Mouse (Mus musculus) neural tube, embryonic 13.5 days (tissue): ENCODE data around the gene Grin2d. TPM values are rescaled to one million over a fixed set of nuclear protein-coding genes. Genes with fewer than 3 reads are reported as not detected.
A peak's percentile ranks its signal among the peaks of the same experiment; 100 is the strongest.

ENCODE experiments used
- ATAC-seq: fragments of 200-750 bp; cut with Nextera tagmentation; 2 replicates; pipeline ENCODE4 v1.8.0; 2017; ENCODE audit warnings: low read depth, mild to moderate bottlenecking, moderate TSS enrichment, moderate library complexity
- H3K27ac ChIP-seq: fragments of 300-500 bp; sonication (generic); replicated peaks from 2 replicates; pipeline ENCODE4 v1.5.1; 2015; ENCODE audit warnings: moderate library complexity, mild to moderate bottlenecking, inconsistent platforms
- H3K27me3 ChIP-seq: fragments of 300-500 bp; sonication (generic); 2 replicates; pipeline ENCODE4 v1.6.1; 2015; ENCODE audit warnings: mild to moderate bottlenecking, inconsistent platforms
- H3K36me3 ChIP-seq: fragments of 300-500 bp; sonication (generic); 2 replicates; pipeline ENCODE4 v1.6.1; 2015; ENCODE audit warnings: mild to moderate bottlenecking, inconsistent platforms
- H3K4me1 ChIP-seq: fragments of 300-500 bp; sonication (generic); replicated peaks from 2 replicates; pipeline ENCODE4 v1.6.1; 2015; ENCODE audit warnings: inconsistent platforms
- H3K4me2 ChIP-seq: fragments of 300-500 bp; sonication (generic); 2 replicates; pipeline ENCODE4 v1.6.1; 2015; ENCODE audit warnings: inconsistent platforms, mild to moderate bottlenecking, moderate library complexity
- H3K4me3 ChIP-seq: fragments of 300-500 bp; sonication (generic); 2 replicates; pipeline ENCODE4 v1.5.1; 2015; ENCODE audit warnings: mild to moderate bottlenecking, inconsistent platforms
- H3K9ac ChIP-seq: fragments of 300-500 bp; sonication (generic); 2 replicates; pipeline ENCODE4 v1.6.1; 2015; ENCODE audit warnings: moderate library complexity, mild to moderate bottlenecking, inconsistent platforms
- H3K9me3 ChIP-seq: fragments of 300-500 bp; sonication (generic); 2 replicates; pipeline ENCODE4 v1.6.1; 2016; ENCODE audit warnings: inconsistent platforms
- WGBS: fragments of 180-500 bp; shearing (Covaris S2); methylation state at CpG from one replicate; pipeline ENCODE4 v1.1.7; 2015; 5-methylcytosine and 5-hydroxymethylcytosine counted together
- polyA plus RNA-seq: library from polyadenylated mRNA; unstranded; fragments of >200 nt; fragmentation: Nextera tagmentation; extraction: Ambion mirVana; gene quantifications from 2 replicates; pipeline ENCODE4 v1.2.1, GENCODE M21; 2015

Grin2d gene
- polyA plus RNA-seq, 1 experiment from 2014 or later, result 1.6 TPM

DNA sequence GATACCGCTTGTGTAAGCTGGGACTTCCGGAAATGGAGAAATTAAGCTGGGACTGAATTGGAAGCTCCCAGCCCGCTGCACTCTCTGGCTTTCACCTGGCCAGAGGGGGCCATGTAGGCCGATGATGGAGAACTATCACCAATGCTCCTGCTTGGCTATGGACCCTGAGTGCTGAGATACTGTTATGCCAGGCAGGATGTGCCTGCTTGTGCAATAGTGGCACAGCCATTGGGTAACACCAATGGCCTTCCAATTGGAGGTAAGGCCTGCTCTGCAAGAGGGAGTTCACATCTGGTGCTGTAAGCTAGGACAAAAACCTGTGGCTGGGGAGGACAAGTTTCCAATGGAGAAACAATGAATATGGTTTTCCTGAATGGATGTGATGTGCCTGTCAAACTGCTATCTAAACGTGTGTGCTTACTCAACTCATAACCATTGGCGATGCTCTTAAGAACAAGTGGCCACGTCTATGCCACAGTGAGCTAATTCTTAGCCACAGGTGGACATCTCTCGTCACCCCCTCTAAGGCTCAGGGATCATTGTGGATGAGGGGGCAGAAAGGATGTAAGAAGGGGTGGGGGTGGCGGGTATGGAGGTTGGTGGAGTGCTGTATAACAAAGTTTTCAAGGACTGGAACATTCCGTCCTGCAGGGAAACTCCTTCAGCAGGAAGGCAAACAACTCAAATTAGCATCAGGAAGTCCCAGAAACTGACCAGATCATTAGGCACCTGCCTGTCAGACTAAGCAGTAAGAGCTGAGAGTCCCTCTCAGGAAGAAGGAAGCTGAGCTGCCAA is 35.0 kb downstream of the Grin2d start:
- H3K9me3 ChIP-seq, result no peaks in the 10 kb centered on the region
- ATAC-seq, result no peak
- no peak overlapping the region for H3K4me2 ChIP-seq
- no peak overlapping the region for H3K9ac ChIP-seq
- no peaks in the 10 kb centered on the region for H3K4me1 ChIP-seq
- 86% methylated on average over 10 of the region's 10 CpGs for WGBS
- H3K36me3 ChIP-seq, result no peaks in the 10 kb centered on the region
- H3K27me3 ChIP-seq, result peaks cover 50% of the 10 kb centered on the region
- H3K27ac ChIP-seq, result no peak overlapping the region
- no peak overlapping the region for H3K4me3 ChIP-seq

DNA sequence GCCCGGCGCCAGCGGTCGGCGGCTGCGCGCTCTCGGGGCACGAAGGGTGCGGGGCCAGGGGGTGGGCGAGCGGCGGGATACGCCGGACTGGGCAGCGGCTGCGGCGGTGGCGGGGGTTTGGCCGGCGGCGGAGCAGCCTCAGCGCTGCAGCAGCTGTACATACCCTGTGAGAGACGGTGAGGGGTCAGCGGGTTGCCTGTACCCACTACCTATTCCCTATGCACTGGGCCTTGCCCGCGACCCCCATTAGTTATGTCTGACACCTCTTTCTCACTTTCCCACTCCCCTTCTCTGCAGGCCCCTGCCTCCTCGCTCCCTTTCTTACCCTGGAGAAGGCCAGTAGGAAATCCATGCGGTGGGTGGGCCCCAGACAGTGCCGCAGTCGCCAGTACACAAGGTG is 44.3 kb downstream of the Grin2d start:
- Histone ChIP-seq H3K27me3 (peaks cover 72% of the 10 kb centered on the region), H3K9ac (peak overlapping the region; percentile 57)
- ATAC-seq, result no peak

DNA sequence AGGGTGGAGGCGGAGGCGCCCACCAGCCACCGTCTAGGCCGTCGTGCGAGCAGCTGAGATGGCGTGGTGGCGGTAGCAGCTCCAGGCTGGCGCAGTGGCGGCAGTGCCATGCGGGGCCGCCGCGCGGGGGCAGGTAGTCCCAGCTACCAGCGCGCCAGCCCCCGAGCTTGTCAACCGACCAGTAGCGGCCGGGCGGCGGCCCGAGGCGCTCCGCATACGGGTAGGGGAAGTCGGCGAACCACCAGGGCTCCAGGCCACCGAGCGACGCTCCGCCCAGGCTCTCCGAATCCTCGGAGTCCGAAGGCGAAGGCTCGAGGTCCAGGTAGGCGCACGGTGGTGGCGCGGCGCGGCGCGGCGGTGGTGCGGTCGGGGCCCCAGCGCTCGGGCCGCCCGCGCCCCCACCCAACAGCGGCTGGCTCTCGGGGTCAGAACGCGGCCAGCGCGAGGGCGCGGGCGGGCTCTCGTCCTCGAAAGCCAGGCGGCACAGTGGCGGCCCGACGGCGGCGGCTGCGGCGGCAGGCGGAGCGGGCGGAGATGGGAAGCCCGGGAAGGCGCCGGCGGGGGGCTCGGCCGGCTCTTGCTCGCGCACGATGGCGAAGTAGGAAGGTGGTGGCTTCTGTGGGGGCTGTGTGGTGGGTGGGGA is 44.9 kb downstream of the Grin2d start:
- no peak for ATAC-seq
- Histone ChIP-seq H3K36me3 (peaks cover 9% of the 10 kb centered on the region), H3K4me3 (peak overlapping the region; percentile 35), H3K4me1 (peaks cover 39% of the 10 kb centered on the region), H3K27me3 (peaks cover 68% of the 10 kb centered on the region), H3K9ac (peak overlapping the region; percentile 57), H3K9me3 (no peaks in the 10 kb centered on the region), H3K4me2 (peak overlapping the region; percentile 50), H3K27ac (no peak overlapping the region)
- WGBS, result under 1% methylated on average over 80 of the region's 86 CpGs

More for the DNA sequence above, 44.3 kb downstream of the Grin2d start:
- Histone ChIP-seq H3K27ac (no peak overlapping the region), H3K36me3 (peaks cover 3% of the 10 kb centered on the region; the same call in 1 of the 2 replicates), H3K9me3 (no peaks in the 10 kb centered on the region), H3K4me2 (peak overlapping the region; percentile 50), H3K4me1 (peaks cover 39% of the 10 kb centered on the region), H3K4me3 (peak overlapping the region; percentile 35)
- 3% methylated on average over 31 of the region's 31 CpGs for WGBS

DNA sequence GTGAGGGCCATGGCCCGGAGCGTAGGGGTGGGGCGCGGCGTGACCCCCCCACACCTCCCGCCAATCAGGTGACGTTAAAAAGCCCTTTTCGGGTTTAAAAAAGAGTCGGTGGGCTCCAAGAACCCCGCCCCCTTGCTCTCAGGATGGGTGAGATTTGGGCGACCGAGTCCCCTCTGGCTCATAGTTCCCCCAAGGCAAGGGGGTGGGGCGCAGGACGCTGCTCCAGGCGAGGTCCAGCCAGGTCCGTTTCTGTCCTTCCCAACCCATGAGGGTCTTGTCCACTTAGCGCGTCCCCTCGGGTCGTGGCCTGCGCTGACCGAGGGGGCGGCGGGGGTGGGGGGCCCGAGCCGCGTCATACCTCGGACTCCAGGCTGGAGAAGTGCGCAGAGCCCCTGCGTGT is 45.8 kb downstream of the Grin2d start:
- H3K27me3 ChIP-seq, result peaks cover 62% of the 10 kb centered on the region
- H3K4me1 ChIP-seq, result peaks cover 39% of the 10 kb centered on the region
- H3K36me3 ChIP-seq, result peaks cover 17% of the 10 kb centered on the region
- no peak for ATAC-seq
- H3K9me3 ChIP-seq, result no peaks in the 10 kb centered on the region
- 12% methylated on average over 30 of the region's 30 CpGs for WGBS
- peak overlapping the region; percentile 57; the same call in 1 of the 2 replicates for H3K9ac ChIP-seq
- H3K4me2 ChIP-seq, result peak overlapping the region; percentile 50
- H3K4me3 ChIP-seq, result peak overlapping the region; percentile 35
- no peak overlapping the region for H3K27ac ChIP-seq

DNA sequence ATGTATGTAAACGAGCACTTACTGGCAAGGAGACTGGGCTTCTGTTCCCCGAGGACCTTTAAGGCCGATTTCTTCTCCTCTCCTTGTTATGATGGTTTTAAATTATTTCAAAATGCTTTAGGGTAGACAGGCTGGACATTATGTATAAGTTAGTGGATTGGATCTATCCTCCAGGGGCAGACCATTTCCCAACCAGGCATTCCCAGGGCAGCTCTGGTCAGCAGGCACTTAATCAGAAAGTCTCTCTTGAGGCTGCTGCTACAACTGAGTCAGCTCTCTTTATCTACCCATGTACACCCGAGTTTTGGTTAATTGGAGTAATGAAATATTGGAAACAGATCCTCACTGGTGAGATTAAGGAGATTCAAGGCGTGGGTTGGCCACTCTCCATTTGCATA is 47.1 kb downstream of the Grin2d start:
- peaks cover 30% of the 10 kb centered on the region for H3K36me3 ChIP-seq
- peak overlapping the region; percentile 86 for H3K4me3 ChIP-seq
- H3K27me3 ChIP-seq, result peaks cover 49% of the 10 kb centered on the region
- H3K9ac ChIP-seq, result peak overlapping the region; percentile 75; the same call in 1 of the 2 replicates
- WGBS, result 16% methylated on average over 5 of the region's 5 CpGs
- no peaks in the 10 kb centered on the region for H3K9me3 ChIP-seq
- H3K4me2 ChIP-seq, result peak overlapping the region; percentile 88
- peak; percentile 62 for ATAC-seq
- H3K4me1 ChIP-seq, result peaks cover 39% of the 10 kb centered on the region
- H3K27ac ChIP-seq, result peak overlapping the region; percentile 89

DNA sequence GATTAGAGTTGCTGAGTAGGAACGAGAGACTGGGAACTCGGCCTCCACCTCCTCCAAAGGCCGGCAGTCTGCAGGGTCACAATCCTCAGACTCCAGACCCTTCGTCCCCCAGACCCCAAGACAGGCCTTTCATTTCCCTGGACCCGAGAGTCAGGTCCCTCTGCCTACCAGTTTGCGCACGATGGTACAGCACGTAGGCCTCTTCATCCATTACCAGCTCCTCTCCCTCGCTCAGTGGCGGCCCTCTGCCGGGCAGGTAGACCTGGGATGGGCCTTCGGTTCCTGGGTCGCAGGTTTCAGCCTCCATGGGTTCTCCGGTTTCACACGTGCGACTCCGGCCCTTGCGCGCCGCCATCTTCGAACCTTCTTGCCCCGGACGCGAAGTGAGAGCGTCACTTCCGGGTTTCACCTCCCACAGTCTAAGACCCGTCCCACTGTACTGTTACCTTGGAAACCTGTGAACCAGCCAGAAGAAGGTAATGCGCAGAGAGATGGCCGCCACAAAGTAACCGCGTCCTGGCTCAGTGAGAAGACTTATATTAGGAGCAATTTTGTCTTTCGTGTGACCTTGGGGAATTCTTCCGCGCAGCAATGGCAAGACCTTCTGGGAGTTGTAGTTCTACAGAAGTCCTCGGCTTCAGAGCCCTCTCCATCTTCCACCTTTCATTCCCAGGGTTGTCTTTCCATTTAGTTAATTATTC is 47.6 kb downstream of the Grin2d start, which contains the start of gene Grwd1:
Grwd1 (minus strand) TSS at position 518 of the 701 bp plus-strand sequence.
- Histone ChIP-seq H3K9me3 (no peaks in the 10 kb centered on the region), H3K4me1 (peaks cover 39% of the 10 kb centered on the region), H3K27ac (peak within 1 kb of the TSS; percentile 89), H3K27me3 (peaks cover 43% of the 10 kb centered on the region), H3K4me3 (peak within 1 kb of the TSS; percentile 86), H3K9ac (peak within 1 kb of the TSS; percentile 75), H3K4me2 (peak within 1 kb of the TSS; percentile 88), H3K36me3 (peaks cover 36% of the 10 kb centered on the region)
- ATAC-seq, result peak; percentile 90
- 0% methylated on average over 35 of the region's 35 CpGs for WGBS

DNA sequence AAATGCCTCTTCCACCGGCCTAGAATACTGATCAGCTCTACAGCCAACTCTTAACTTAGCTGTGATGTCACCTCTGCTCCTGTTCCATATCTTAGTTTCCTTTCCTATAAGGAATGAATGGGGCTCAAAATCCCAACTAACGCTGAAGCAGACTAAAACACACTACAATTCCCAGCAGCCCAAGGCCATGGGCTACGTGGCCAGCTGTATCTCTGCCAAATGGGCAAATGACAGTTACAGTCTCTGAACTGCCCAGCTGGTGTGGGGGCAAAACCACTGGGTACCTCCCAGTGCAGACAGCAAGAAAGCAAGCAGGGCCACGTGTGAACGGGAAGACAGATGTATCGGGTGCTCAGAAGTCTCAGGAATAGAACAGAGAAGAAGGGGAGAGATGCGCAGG is 51.5 kb downstream of the Grin2d start:
- ATAC-seq, result no peak
- Histone ChIP-seq H3K4me3 (no peak overlapping the region), H3K27me3 (peaks cover 4% of the 10 kb centered on the region), H3K27ac (no peak overlapping the region), H3K4me2 (no peak overlapping the region), H3K9ac (no peak overlapping the region), H3K36me3 (peaks cover 64% of the 10 kb centered on the region), H3K9me3 (no peaks in the 10 kb centered on the region), H3K4me1 (peaks cover 18% of the 10 kb centered on the region)
- 92% methylated on average over 7 of the region's 7 CpGs for WGBS

DNA sequence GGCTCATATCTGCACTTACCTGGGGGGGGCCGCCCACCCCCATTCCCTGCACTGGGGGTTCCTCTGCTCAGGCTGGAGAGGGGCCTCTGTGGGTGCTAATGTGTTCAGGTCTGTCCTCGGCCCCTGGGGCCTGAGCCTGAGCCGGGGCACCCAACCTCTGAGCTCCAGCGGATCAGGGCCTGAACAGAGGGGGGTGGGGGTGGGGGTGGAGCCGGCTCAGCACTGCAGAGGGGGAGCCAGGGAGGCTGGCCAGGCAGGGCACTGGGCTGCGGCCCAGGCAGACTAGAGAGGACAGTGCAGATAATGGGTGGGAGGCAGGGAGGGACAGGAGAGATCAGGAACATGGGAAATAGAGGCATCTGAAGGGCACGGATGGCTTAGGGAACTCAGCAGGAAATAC is 53.6 kb downstream of the Grin2d start, which contains the start of gene Kcnj14:
Kcnj14 (minus strand) TSS at position 185 of the 400 bp plus-strand sequence.
- H3K4me3 ChIP-seq, result no peak within 1 kb of the TSS
- peaks cover 2% of the 10 kb centered on the region for H3K4me1 ChIP-seq
- 77% methylated on average over 7 of the region's 7 CpGs for WGBS
- H3K27ac ChIP-seq, result no peak within 1 kb of the TSS
- ATAC-seq, result no peak
- no peaks in the 10 kb centered on the region for H3K9me3 ChIP-seq
- peak within 1 kb of the TSS; percentile 22; the same call in 1 of the 2 replicates for H3K9ac ChIP-seq
- peaks cover 66% of the 10 kb centered on the region for H3K36me3 ChIP-seq
- peaks cover 12% of the 10 kb centered on the region for H3K27me3 ChIP-seq
- H3K4me2 ChIP-seq, result no peak within 1 kb of the TSS

DNA sequence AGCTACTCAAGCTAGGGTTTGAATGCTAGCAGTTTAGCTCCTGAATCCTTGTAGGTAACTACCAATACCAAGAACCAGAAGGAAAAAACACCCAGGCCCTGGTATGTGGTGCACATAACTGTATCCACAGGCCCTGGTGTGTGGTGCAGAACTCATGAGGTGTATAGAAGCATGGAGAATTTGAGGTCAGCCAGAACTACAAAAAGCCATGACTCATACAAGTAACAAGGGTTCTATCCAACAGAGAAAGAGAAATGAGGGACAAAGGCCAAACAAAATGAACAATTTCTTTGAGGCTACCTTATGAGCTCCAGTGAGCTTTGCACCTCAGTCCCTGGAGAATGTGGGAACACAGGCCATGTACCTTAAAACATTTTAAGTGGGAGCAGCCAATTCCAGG is 57.3 kb downstream of the Grin2d start:
- Histone ChIP-seq H3K9ac (no peak overlapping the region), H3K27me3 (peaks cover 18% of the 10 kb centered on the region), H3K27ac (no peak overlapping the region), H3K9me3 (no peaks in the 10 kb centered on the region), H3K36me3 (peaks cover 33% of the 10 kb centered on the region), H3K4me3 (no peak overlapping the region), H3K4me1 (peaks cover 3% of the 10 kb centered on the region), H3K4me2 (no peak overlapping the region)
- no peak for ATAC-seq

DNA sequence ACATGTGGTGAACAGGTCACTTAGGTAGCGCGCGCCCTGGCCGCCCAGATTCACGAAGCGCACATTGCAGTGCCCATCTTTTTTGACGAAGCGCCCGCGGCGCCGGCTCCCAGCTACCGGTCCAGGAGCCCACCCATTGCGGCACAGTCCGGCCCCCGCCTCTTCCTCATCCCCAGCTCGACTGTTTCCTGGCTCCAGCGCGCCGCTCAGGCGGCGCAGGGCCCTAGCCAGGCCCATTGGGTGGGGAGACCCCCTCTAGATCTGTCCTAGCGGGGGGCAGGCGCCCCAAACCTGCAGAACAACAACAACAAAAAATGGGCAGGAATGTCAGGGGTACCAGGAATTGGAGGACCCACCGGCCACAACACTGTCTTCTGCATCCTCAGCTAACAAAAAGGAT is 58.3 kb downstream of the Grin2d start:
- peaks cover 22% of the 10 kb centered on the region for H3K36me3 ChIP-seq
- 18% methylated on average over 25 of the region's 25 CpGs for WGBS
- H3K4me1 ChIP-seq, result peaks cover 13% of the 10 kb centered on the region
- peak overlapping the region; percentile 9; the same call in 1 of the 2 replicates for H3K4me2 ChIP-seq
- peaks cover 18% of the 10 kb centered on the region for H3K27me3 ChIP-seq
- no peak overlapping the region for H3K4me3 ChIP-seq
- H3K9ac ChIP-seq, result 0 out of 2 replicates have a peak overlapping the region, but pooled peaks have one; percentile 22
- H3K9me3 ChIP-seq, result no peaks in the 10 kb centered on the region
- no peak overlapping the region for H3K27ac ChIP-seq
- ATAC-seq, result no peak

DNA sequence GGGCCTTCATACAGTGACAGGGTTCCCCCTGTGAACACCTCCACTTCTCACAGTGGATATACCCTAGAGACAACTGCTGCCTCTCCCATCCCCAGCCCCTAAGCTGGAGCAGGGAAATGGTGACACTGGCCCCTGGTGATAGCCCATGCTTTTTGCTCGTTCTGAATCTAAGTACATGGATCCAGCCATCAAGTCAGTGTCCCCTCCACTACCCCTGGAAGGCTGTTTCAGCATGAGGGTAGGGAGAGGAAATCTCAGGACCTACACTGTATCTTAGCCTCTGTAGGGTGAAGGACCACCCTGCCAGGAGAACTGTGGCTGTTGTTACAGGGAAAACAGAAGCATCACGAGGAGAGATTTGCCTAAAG is 62.2 kb downstream of the Grin2d start:
- WGBS, result 74% methylated on average over 2 of the region's 2 CpGs

More for the DNA sequence above, 62.2 kb downstream of the Grin2d start:
- no peak overlapping the region for H3K9ac ChIP-seq
- no peak overlapping the region for H3K4me2 ChIP-seq
- no peak for ATAC-seq
- peaks cover 38% of the 10 kb centered on the region for H3K4me1 ChIP-seq
- H3K36me3 ChIP-seq, result peaks cover 19% of the 10 kb centered on the region
- H3K27me3 ChIP-seq, result peaks cover 17% of the 10 kb centered on the region
- H3K9me3 ChIP-seq, result no peaks in the 10 kb centered on the region
- peak overlapping the region; percentile 78; the same call in 1 of the 2 replicates for H3K27ac ChIP-seq
- no peak overlapping the region for H3K4me3 ChIP-seq
